Comparison of ENCODE assay signal across 8 mouse cellular contexts in the genomic region with DNA sequence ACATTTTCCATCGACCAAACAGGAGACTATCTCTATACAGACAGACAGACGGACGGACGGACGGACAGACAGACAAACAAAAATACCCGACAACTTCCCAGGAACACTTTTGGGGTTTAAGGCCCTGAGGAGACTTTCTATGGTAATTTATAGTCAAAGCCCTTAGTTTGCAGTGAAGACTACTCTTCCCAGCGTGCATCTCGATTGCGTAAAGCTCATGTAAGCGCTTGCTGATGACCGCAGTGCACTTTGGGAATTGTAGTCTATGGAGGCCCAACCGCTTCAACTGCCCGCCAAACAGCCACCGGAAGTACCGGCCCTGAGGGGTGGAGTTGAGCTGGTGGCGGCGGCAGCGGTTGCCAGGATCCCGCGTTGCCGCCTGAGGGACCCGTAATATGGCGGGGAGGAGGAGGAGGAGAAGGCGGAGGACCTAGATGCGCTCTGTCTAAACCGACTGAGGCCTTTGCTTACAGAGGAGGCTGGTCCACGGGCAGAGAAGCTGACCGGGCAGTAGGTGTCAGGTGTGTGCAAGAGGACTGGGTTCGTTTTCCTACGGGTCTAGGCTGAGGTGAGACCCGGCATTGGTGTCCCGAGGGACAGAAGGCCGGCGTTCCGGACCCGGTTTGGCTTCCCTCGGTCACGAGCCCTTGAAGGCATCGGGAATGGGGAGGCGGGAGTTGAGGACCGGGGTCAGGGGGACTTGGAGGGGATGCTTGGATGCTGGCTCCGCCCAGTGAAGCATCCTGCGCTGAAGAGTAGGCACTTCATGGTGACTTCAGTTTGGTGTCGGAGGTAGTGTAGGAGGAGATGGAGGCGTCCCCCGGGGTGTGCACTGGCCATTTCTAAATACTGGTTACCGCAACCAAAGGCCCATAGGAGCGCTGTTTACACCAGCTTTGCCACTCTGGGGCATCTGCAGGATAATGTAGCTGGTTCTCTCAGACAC. TPM values are rescaled to one million over a fixed set of nuclear protein-coding genes. Genes with fewer than 3 reads are reported as not detected.
DNase-seq lines count a peak whose midpoint lies in the region; ATAC-seq lines count a peak whose summit lies in the region.

A gene (plus strand): TSS at position 325 of the 946 bp plus-strand sequence.

- no peaks in the 10 kb centered on the region for H3K27me3 ChIP-seq in forebrain, embryonic 10.5 days (ENCODE audit: poor library complexity, severe bottlenecking)
- H3K27me3 ChIP-seq in heart, embryonic 16.5 days (ENCODE audit: control insufficient read depth, insufficient read depth, low read length), result no peaks in the 10 kb centered on the region
- H3K27me3 ChIP-seq in liver, embryonic 15.5 days, result no peaks in the 10 kb centered on the region
- no peaks in the 10 kb centered on the region for H3K27me3 ChIP-seq in neural tube, embryonic 12.5 days (replicated peaks)

- peak; percentile 94 for DNase-seq in c-Kit-negative CD71-positive TER-119-positive erythroid progenitor cells, embryonic 14.5 days (ENCODE audit: low read depth, low spot score)
- peak; percentile 94 for DNase-seq in forebrain, embryonic 10.5 days (ENCODE audit: extremely low spot score, low spot score)
- peak; percentile 95 to 98 for DNase-seq in kidney, postnatal 36 days
- DNase-seq in telencephalon, adult 2 months (ENCODE audit: low read depth, low spot score), result peak; percentile 99

- no peaks in the 10 kb centered on the region for H3K9me3 ChIP-seq in forebrain, embryonic 10.5 days
- H3K9me3 ChIP-seq in heart, embryonic 16.5 days (replicated peaks; ENCODE audit: control insufficient read depth, low read length), result no peaks in the 10 kb centered on the region
- no peaks in the 10 kb centered on the region for H3K9me3 ChIP-seq in liver, embryonic 15.5 days (replicated peaks)
- H3K9me3 ChIP-seq in neural tube, embryonic 12.5 days, result no peaks in the 10 kb centered on the region

- H3K4me1 ChIP-seq in forebrain, embryonic 10.5 days, result peaks cover 16% of the 10 kb centered on the region
- H3K4me1 ChIP-seq in heart, embryonic 16.5 days (ENCODE audit: control insufficient read depth, insufficient read depth, low read length), result peaks cover 7% of the 10 kb centered on the region; the same call in 1 of the 2 replicates
- H3K4me1 ChIP-seq in liver, embryonic 15.5 days (replicated peaks), result peaks cover 22% of the 10 kb centered on the region
- H3K4me1 ChIP-seq in neural tube, embryonic 12.5 days, result peaks cover 9% of the 10 kb centered on the region

- H3K27ac ChIP-seq in forebrain, embryonic 10.5 days, result peak within 1 kb of the TSS; percentile 88
- H3K27ac ChIP-seq in heart, embryonic 16.5 days (ENCODE audit: low read length), result no peak within 1 kb of the TSS
- H3K27ac ChIP-seq in liver, embryonic 15.5 days (replicated peaks), result peak within 1 kb of the TSS; percentile 67
- no peak within 1 kb of the TSS for H3K27ac ChIP-seq in neural tube, embryonic 12.5 days

- peak; percentile 100 for ATAC-seq in CD4-positive, CD25-positive, alpha-beta regulatory T cell, adult 4 months
- ATAC-seq in heart, embryonic 16.5 days (replicated peaks; ENCODE audit: extremely low read depth, insufficient read depth, low FRiP score), result peak; percentile 95
- peak; percentile 98 for ATAC-seq in liver, embryonic 15.5 days (ENCODE audit: insufficient read depth)
- ATAC-seq in neural tube, embryonic 12.5 days (ENCODE audit: low FRiP score, low read depth), result peak; percentile 96

- peak within 1 kb of the TSS; percentile 82 for H3K9ac ChIP-seq in heart, embryonic 16.5 days (ENCODE audit: low read length)
- peak within 1 kb of the TSS; percentile 70 for H3K9ac ChIP-seq in liver, embryonic 15.5 days
- H3K9ac ChIP-seq in neural tube, embryonic 12.5 days, result peak within 1 kb of the TSS; percentile 74

- H3K36me3 ChIP-seq in forebrain, embryonic 10.5 days (replicated peaks), result peaks cover 28% of the 10 kb centered on the region
- H3K36me3 ChIP-seq in heart, embryonic 16.5 days (ENCODE audit: control insufficient read depth, insufficient read depth), result no peaks in the 10 kb centered on the region
- H3K36me3 ChIP-seq in liver, embryonic 15.5 days (replicated peaks), result peaks cover 16% of the 10 kb centered on the region
- H3K36me3 ChIP-seq in neural tube, embryonic 12.5 days, result peaks cover 10% of the 10 kb centered on the region

- H3K4me2 ChIP-seq in heart, embryonic 16.5 days (ENCODE audit: low read depth, low read length), result peak within 1 kb of the TSS; percentile 90
- peak within 1 kb of the TSS; percentile 79 for H3K4me2 ChIP-seq in liver, embryonic 15.5 days
- H3K4me2 ChIP-seq in neural tube, embryonic 12.5 days (replicated peaks), result peak within 1 kb of the TSS; percentile 68

- 1% methylated on average over 48 of the region's 48 CpGs for WGBS in forebrain, embryonic 10.5 days
- WGBS in heart, embryonic 16.5 days, result 1% methylated on average over 48 of the region's 48 CpGs
- WGBS in liver, embryonic 15.5 days (ENCODE audit: insufficient replicate concordance), result 1% methylated on average over 48 of the region's 48 CpGs
- 1% methylated on average over 48 of the region's 48 CpGs for WGBS in neural tube, embryonic 12.5 days

- H3K4me3 ChIP-seq in forebrain, embryonic 10.5 days, result peak within 1 kb of the TSS; percentile 92
- H3K4me3 ChIP-seq in heart, embryonic 16.5 days (ENCODE audit: low read length), result peak within 1 kb of the TSS; percentile 89
- H3K4me3 ChIP-seq in liver, embryonic 15.5 days (replicated peaks), result peak within 1 kb of the TSS; percentile 75
- peak within 1 kb of the TSS; percentile 85 for H3K4me3 ChIP-seq in neural tube, embryonic 12.5 days

RNA-seq across cellular contexts. Expression of the gene that starts here (rescaled TPM):
- 1 to 10 TPM; 4.7 to 7.7 TPM for polyA plus RNA-seq in CD4-positive, CD25-positive, alpha-beta regulatory T cell, adult 4 months (2017; shearing (Covaris generic))
- polyA plus RNA-seq in forebrain, embryonic 10.5 days (2016; fragmentation: Nextera tagmentation; extraction: Ambion mirVana), result 44.2 and 45.9 TPM in 2 replicates
- polyA plus RNA-seq in heart, embryonic 16.5 days (2015; fragmentation: Nextera tagmentation; extraction: Ambion mirVana), result 7.4 and 8.5 TPM in 2 replicates
- polyA plus RNA-seq in liver, embryonic 15.5 days (2015; fragmentation: Nextera tagmentation; extraction: Ambion mirVana), result 8.4 and 8.5 TPM in 2 replicates
- 34.2 and 34.6 TPM in 2 replicates for polyA plus RNA-seq in neural tube, embryonic 12.5 days (2016; fragmentation: Nextera tagmentation; extraction: Ambion mirVana)

Comparison
In these comparisons a context has a peak if more than half of its experiments do, and no peak if none do; other contexts are left out.
1. H3K27ac ChIP-seq: peak in forebrain, embryonic 10.5 days (single experiment) and liver, embryonic 15.5 days (single experiment); none in heart, embryonic 16.5 days (single experiment) and neural tube, embryonic 12.5 days (single experiment).
2. Peak in every context shown above with its lines, with median percentiles within 50 percentile points of each other: ATAC-seq, DNase-seq, H3K4me3 ChIP-seq, H3K4me2 ChIP-seq and H3K9ac ChIP-seq.